Mouse (Mus musculus) spleen, postnatal 36 days (tissue): Measurements from ENCODE around the gene Adat3.
"Not testable (repeated sequence)": the region's sequence is repeated elsewhere in the genome, so short reads cannot be mapped to it uniquely, and the experiment has no call there.

ENCODE experiments used
- DNase-seq, 2 experiments: peaks; one replicate each; pipeline ENCODE4 v3.0.0; 2022; ENCODE audit warnings: low spot score in 2 of 2, mixed read lengths in 1 of 2

Gene Adat3

GRCm38 (mm10) chr10:80610116-80610785 lies 7.6 kb downstream of the Adat3 start:
- DNase-seq: peak in 1 of 2 experiments; percentile 45

DNA sequence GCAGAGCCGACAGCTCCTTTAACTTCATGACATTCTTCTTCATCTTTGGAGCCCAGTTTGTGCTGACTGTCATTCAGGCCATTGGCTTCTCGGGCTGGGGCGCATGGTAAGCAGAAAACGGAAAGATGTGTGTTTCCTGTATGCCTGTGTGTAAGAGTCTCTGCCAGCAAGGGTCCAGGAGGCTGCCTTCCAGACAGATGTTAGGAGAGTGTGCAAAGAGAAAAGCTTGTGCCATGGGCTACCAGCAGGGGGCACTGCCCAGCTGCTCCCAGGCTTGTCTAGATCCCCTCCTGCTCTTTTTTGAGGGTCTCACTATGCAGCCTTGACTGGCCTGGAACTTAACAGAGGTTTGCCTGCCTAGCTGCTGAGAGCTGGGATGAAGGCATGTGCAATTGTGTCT lies 8.3 kb downstream of the Adat3 start:
- DNase-seq: peak; percentile 61

GRCm38 (mm10) chr10:80611905-80612304 lies 9.2 kb downstream of the Adat3 start:
- peak; percentile 58 to 61 for DNase-seq

- DNase-seq: no peak
Observed at GRCm38 (mm10) chr10:80613821-80614220, 11.1 kb downstream of the Adat3 start.

DNA sequence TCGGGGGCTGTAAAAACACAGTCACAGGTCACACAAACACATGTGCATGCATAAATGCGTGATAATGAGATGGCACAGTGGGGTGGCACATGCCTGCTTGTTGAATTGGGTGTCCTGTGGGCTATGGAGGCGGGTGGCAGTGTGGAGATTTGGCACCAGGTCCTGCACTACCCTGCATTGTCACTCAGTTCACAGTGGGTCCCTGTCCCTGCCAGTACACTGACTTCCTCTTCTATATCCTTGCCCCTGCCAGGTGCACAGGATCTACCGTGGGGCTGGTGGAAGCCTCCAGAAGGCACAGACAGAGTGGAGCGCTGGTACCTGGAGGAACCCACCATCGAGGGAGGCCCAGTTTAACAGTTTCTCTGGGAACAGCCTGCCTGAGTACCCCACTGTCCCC lies 11.7 kb downstream of the Adat3 start:
- DNase-seq: no peak

- DNase-seq: peak; percentile 72 to 75
Observed at GRCm38 (mm10) chr10:80618181-80618580, 15.5 kb downstream of the Adat3 start.

DNA sequence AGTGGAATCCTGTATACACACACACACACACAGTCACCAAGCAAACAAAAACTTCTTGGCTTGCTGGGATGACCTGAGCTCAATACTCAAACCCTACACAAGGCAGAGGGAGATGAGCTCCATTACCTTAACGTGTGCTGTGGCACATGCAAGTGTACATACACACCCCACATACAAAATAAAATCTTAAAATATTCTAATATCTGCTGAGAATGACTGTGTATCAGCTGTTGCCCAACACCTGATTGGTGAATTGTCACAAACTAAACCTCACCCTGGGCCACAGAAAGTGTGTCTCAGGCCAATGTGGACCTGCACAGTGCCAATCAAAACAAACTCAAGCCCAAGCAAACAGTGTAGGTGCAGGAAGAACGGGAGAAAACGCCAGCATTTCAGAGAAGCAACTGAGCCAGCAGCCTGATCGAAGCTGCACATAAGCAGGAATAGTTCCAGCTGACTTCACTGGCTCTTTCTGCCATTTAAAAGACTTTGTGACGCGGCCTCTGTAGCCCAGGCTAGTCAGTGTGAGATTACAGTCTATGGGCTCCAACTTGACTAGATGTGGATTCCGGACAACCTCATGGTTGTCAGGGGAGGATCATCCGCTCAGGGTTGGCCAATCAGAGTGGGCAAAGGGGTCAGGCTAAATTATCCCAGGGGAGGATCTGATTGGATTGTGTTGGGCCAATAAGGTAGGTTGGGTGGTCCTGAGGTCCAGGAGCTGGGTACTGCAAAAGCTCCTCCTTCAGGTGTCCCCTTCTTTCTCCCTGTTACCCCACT lies 17.0 kb downstream of the Adat3 start:
- DNase-seq: no peak

- DNase-seq: no peak
Observed at GRCm38 (mm10) chr10:80620365-80620764, 17.7 kb downstream of the Adat3 start.

GRCm38 (mm10) chr10:80620796-80621689 lies 18.4 kb downstream of the Adat3 start:
- DNase-seq: peak; percentile 56 to 63

- no peak for DNase-seq
Observed at GRCm38 (mm10) chr10:80621690-80621939, 18.9 kb downstream of the Adat3 start.

DNA sequence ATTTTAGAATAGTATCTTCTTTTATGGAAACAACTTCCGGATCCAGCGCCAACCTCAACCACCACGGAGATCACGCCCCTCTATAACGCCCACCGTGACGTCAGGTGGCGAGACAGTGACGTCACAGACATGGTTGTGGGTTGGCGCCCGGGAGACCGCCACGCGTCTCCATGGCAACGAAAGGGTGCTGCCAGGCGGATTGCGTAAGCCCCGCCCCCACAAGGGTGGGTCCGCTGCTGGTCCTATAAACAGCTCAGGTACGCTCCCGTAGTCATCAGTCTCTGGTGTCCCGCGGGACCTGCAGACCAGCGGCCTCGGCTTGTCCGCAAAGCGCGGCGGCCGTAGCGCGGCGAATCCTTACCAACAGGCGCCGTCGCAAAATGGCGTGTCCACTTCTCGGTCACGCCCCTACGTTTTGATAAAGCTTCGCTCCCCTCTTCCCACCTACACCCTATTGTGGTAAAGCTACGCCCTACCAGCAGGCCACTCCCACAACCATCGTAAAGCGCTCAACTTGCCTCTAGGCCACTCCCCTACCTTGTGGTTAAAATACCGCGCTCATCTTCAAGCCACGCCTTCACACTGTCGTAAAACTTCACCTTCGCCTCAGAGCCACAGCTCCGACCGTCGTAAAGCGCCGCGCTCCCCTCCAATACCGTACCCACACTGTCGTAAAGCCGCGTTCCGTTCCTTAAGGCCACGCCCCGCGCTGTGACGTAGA lies 19.4 kb downstream of the Adat3 start:
- peak; percentile 99 to 100 for DNase-seq

GRCm38 (mm10) chr10:80622661-80623456 lies 20.2 kb downstream of the Adat3 start, which contains the start of gene Csnk1g2:
TSS of gene Csnk1g2 (plus strand) at chr10:80622838.
- DNase-seq: peak; percentile 62 to 77

DNA sequence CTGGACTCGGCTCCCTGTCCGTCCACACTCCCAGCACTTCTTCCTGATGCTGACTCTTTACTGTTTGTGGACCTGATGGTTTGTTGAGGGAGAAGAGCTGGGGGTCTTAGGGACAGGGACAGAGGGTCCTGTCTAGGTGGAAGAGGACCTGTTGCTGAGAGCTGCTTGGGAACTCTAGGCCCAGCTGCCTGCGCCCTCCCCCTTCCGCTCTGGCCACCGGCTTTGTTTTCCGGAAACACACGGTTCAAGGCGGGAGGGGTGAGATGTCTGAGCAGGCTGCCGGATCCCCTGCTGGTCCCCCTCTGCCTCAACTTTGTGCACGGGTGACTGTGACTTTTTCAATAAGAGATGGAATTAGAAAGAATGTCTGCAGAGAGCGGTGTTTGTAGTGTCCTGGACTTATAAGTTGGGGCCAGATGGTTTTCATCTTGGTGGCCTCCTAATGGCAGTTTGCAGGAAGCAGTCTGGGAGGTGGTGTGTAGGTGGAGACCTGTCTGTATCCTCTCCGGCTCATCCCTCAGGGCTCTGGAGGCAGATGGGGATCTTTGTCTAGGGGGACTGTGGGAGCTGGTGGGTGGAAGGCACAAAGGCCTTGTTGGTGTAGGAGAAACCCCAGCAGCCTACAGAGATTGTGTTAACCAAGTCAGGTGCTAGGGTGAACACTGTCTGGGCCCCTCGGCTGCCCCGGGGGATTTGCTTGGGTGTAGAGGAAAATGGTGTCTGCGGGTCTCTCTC lies 20.9 kb downstream of the Adat3 start:
- DNase-seq: peak; percentile 85 to 86

- DNase-seq: no peak
Observed at GRCm38 (mm10) chr10:80625764-80626163, 23.1 kb downstream of the Adat3 start.

DNA sequence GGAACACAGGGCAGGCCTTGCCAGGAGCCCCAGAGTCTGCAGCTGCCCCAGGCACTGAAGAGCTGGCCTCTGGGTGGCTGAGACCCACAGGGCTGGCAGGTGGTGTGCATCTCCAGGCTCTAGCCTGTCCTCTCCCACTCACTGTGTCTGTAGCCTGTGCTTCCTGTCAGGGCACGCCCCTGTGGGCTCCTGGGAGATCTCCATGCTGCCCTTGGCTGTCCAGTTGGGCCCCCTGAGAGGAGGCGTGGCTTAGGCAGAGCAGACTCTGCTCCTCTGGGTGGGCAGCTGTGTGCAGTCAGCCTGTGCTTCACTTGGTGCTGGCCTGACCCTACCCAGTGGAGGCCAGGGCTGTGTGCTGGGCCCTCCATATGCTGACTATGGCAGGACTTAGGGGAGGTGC lies 25.0 kb downstream of the Adat3 start:
- no peak for DNase-seq

- peak; percentile 24 to 32 for DNase-seq
Observed at GRCm38 (mm10) chr10:80628925-80629324, 26.2 kb downstream of the Adat3 start.

DNA sequence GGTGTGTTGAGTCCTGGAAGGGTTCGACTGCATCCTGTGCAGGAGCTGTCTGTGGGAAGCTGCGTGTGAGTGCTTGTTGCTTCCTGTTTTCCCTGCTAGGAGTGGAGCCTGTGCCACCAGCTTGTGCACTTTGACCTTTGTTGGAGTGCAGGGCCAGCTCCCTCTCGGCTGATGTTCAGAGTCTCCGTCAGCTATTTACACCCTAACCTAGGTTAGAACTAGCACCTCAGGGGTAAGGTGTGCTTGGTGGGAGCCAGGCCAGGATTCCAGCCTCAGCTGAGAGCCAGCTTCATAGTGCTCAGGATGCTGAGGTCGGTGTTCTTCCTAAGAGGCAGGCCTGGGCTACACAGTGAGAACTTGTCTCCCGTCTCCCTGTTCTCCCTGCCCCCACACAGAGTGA lies 32.7 kb downstream of the Adat3 start:
- no peak for DNase-seq

- no peak for DNase-seq
Observed at GRCm38 (mm10) chr10:80646936-80647335, 44.3 kb downstream of the Adat3 start.

DNA sequence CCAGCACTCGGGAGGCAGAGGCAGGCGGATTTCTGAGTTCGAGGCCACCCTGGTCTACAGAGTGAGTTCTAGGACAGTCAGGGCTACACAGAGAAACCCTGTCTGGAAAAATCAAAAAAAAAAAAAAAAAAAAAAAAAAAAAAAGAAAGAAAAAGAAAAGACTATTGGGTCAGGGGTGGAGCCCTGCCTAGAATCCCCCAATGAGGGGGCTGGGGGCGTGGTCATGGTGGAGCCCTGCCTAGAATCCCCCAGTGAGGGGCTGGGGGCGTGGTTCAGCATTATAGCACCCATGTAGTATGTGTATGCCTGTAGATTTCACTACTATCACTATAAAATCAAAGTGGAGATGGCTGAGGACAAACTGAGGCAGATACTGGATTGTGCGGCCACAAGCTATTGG lies 47.2 kb downstream of the Adat3 start:
- not testable (repeated sequence) for DNase-seq

DNA sequence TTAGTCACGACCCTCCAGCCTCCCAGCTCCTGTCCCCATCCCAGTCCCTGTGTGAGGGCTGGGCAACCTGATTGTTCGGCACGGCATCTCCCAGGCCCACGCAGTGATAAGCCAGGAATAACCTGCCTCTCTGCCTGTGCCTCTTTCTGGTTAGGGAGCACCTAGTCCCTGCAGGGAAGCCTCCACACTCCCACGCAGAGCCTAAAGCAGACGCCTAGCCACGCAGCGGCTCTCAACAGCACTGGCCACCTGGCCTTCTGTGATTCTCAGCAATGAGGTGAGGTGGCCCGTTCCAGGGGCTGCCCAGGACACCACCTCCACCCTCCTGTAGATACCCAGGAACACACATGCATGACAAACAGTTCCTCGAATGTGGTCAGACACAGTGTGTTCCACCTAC lies 47.7 kb downstream of the Adat3 start:
- DNase-seq: no peak
